Mouse (Mus musculus): Measurements from ENCODE around the gene Vezt.

- TF ChIP-seq HCFC1 (IDR thresholded peaks at IDR 0.05; ENCODE audit: borderline replicate concordance, insufficient read depth, low read length) (no peak), CHD2 (IDR thresholded peaks at IDR 0.05; ENCODE audit: low read depth, low read length) (no peak)
These were observed 36.3 kb downstream of the Vezt start for GRCm38 (mm10) chr10:93999357-93999756.
